Mouse (Mus musculus): ENCODE measurements at regions not wholly inside any gene's neighbourhood (a gene's known extent, or its start where the extent isn't known, plus 50 kb on each side); places are given as distances from the start of the nearest gene placed in this dataset.

DNA sequence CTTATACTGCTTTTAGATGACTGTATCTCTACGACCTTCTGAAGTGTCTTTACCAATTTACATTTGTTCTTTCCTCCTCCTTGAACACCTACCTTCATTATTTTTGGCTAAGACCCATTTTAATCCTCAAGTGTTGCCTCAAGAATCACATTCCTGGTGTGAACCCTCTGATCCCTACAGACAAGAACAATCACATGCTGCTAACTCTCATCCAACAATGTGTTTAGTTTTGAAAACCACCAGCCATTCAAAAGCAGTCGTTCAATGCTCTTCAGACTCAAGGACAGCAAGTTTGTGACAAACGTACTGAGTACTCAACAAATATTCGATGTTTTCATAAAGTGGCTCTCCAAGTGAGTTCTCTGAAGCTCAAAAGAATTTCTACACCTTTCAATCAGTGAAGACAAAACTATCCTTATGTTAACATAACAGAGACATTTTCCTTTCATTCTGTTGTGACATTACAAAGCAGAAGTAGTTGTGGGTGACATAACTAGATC is 898.9 kb upstream of the Acvr2a start:
- no peaks in the 10 kb centered on the region for H3K27me3 ChIP-seq (ENCODE audit: control insufficient read depth in 1 of 2, insufficient read depth in 2 of 2, low read length in 2 of 2)
- TF ChIP-seq MYC (IDR thresholded peaks at IDR 0.05; ENCODE audit: low read depth, low read length) (no peak), ELF1 (IDR thresholded peaks at IDR 0.05; ENCODE audit: low read depth, low read length) (no peak), GATA1 (IDR thresholded peaks at IDR 0.05; ENCODE audit: low read depth, low read length) (no peak), USF2 (IDR thresholded peaks at IDR 0.05; ENCODE audit: borderline replicate concordance in 1 of 2, insufficient read depth in 1 of 2, low read depth in 1 of 2, low read length in 2 of 2) (no peak), GABPA (IDR thresholded peaks at IDR 0.05; ENCODE audit: low read depth, low read length) (no peak), ZKSCAN1 (IDR thresholded peaks at IDR 0.05; ENCODE audit: low read depth, low read length) (no peak), TCF12 (IDR thresholded peaks at IDR 0.05; ENCODE audit: low read depth, low read length) (no peak), TBP (IDR thresholded peaks at IDR 0.05; ENCODE audit: low read depth, low read length) (no peak), RCOR1 (IDR thresholded peaks at IDR 0.05; ENCODE audit: low read depth, low read length) (no peak), ZNF384 (IDR thresholded peaks at IDR 0.05; ENCODE audit: low read depth, low read length) (no peak), POLR2A (IDR thresholded peaks at IDR 0.05; ENCODE audit: control insufficient read depth in 1 of 2, insufficient read depth in 1 of 2, low read depth in 1 of 2, low read length in 2 of 2, poor library complexity in 1 of 2) (no peak), RAD21 (IDR thresholded peaks at IDR 0.05; ENCODE audit: low read depth, low read length) (no peak), ZC3H11A (IDR thresholded peaks at IDR 0.05; ENCODE audit: low read depth, low read length) (no peak), MYB (IDR thresholded peaks at IDR 0.05; ENCODE audit: low read depth, low read length) (no peak), UBTF (IDR thresholded peaks at IDR 0.05; ENCODE audit: borderline replicate concordance, insufficient read depth, low read depth, low read length) (no peak)
- H3K9ac ChIP-seq (ENCODE audit: control insufficient read depth, low read depth, low read length, poor library complexity, severe bottlenecking): no peak overlapping the region
- no peak overlapping the region for H3K27ac ChIP-seq (ENCODE audit: control insufficient read depth, low read depth, low read length)
- no peaks in the 10 kb centered on the region for H3K79me2 ChIP-seq (ENCODE audit: control insufficient read depth, insufficient read depth, low read length, poor library complexity)
- no peaks in the 10 kb centered on the region for H3K9me3 ChIP-seq (replicated peaks; ENCODE audit: insufficient read depth, low read length)
- no peaks in the 10 kb centered on the region for H3K4me1 ChIP-seq (ENCODE audit: control insufficient read depth in 1 of 2, insufficient read depth in 2 of 2, low read length in 2 of 2)
- no peak overlapping the region for H3K4me3 ChIP-seq (ENCODE audit: control insufficient read depth in 1 of 2, insufficient read depth in 1 of 2, low read depth in 2 of 2, low read length in 2 of 2)
- H3K36me3 ChIP-seq (ENCODE audit: control insufficient read depth in 1 of 2, insufficient read depth in 2 of 2, low read length in 2 of 2): no peaks in the 10 kb centered on the region
- no peak for DNase-seq (ENCODE audit: low read depth, low spot score)

- Histone ChIP-seq H3K4me1 (ENCODE audit: control insufficient read depth in 1 of 2, insufficient read depth in 2 of 2, low read length in 2 of 2) (no peaks in the 10 kb centered on the region), H3K27me3 (ENCODE audit: control insufficient read depth in 1 of 2, insufficient read depth in 2 of 2, low read length in 2 of 2) (no peaks in the 10 kb centered on the region), H3K9ac (ENCODE audit: control insufficient read depth, low read depth, low read length, poor library complexity, severe bottlenecking) (no peak overlapping the region), H3K36me3 (ENCODE audit: control insufficient read depth in 1 of 2, insufficient read depth in 2 of 2, low read length in 2 of 2) (no peaks in the 10 kb centered on the region), H3K79me2 (ENCODE audit: control insufficient read depth, insufficient read depth, low read length, poor library complexity) (no peaks in the 10 kb centered on the region), H3K27ac (ENCODE audit: control insufficient read depth, low read depth, low read length) (no peak overlapping the region), H3K9me3 (replicated peaks; ENCODE audit: insufficient read depth, low read length) (no peaks in the 10 kb centered on the region), H3K4me3 (ENCODE audit: control insufficient read depth in 1 of 2, insufficient read depth in 1 of 2, low read depth in 2 of 2, low read length in 2 of 2) (no peak overlapping the region)
- TF ChIP-seq JUND (IDR thresholded peaks at IDR 0.05; ENCODE audit: low read depth, low read length) (no peak), GATA1 (IDR thresholded peaks at IDR 0.05; ENCODE audit: low read depth, low read length) (no peak), MXI1 (IDR thresholded peaks at IDR 0.05; ENCODE audit: low read depth, low read length) (no peak), UBTF (IDR thresholded peaks at IDR 0.05; ENCODE audit: borderline replicate concordance, insufficient read depth, low read depth, low read length) (no peak), POLR2AphosphoS5 (IDR thresholded peaks at IDR 0.05; ENCODE audit: borderline replicate concordance, low read depth, low read length) (no peak), USF1 (IDR thresholded peaks at IDR 0.05; ENCODE audit: low read depth, low read length) (no peak), CHD2 (IDR thresholded peaks at IDR 0.05; ENCODE audit: low read length) (no peak), ETS1 (IDR thresholded peaks at IDR 0.05; ENCODE audit: low read depth, low read length) (no peak)
- DNase-seq (ENCODE audit: low read depth, low spot score): no peak
Observed at GRCm38 (mm10) chr2:47922965-47923364, 890.9 kb upstream of the Acvr2a start.

All from MEL (cell line).